Mouse (Mus musculus) liver, adult 2 months (tissue): ENCODE measurements around the gene Spon1. TPM values are rescaled to one million over a fixed set of nuclear protein-coding genes. Genes with fewer than 3 reads are reported as not detected.

Source experiments
- DNase-seq: peaks from one replicate; pipeline ENCODE4 v3.0.0-alpha.2; 2011; ENCODE audit warnings: low read depth, low spot score; ENCODE audit errors: extremely low read depth
- H3K27ac ChIP-seq: fragments of 200-500 bp; replicated peaks from 2 replicates; pipeline ENCODE4 v1.5.1; 2012; ENCODE audit warnings: low read depth, mild to moderate bottlenecking, control low read depth, inconsistent platforms, low read length; ENCODE audit not compliant: insufficient read depth
- H3K27me3 ChIP-seq: fragments of 200-500 bp; 2 replicates; pipeline ENCODE4 v1.6.1; 2012; ENCODE audit warnings: mild to moderate bottlenecking, moderate library complexity, low read length, inconsistent platforms; ENCODE audit not compliant: control insufficient read depth, insufficient read depth
- H3K36me3 ChIP-seq: fragments of 200-500 bp; 2 replicates; pipeline ENCODE4 v1.6.1; 2012; ENCODE audit warnings: low read length, inconsistent platforms; ENCODE audit not compliant: control insufficient read depth, insufficient read depth
- H3K4me1 ChIP-seq: fragments of 200-500 bp; 2 replicates; pipeline ENCODE4 v1.6.1; 2011; ENCODE audit warnings: low read length; ENCODE audit not compliant: control insufficient read depth, insufficient read depth
- H3K4me3 ChIP-seq: fragments of 200-500 bp; 2 replicates; pipeline ENCODE4 v1.5.1; 2011; ENCODE audit warnings: low read depth, mild to moderate bottlenecking, control low read depth, low read length, moderate library complexity; ENCODE audit not compliant: insufficient read depth
- H3K79me2 ChIP-seq: fragments of 200-500 bp; 2 replicates; pipeline ENCODE4 v1.6.1; 2012; ENCODE audit warnings: inconsistent platforms, mild to moderate bottlenecking, low read length, moderate library complexity; ENCODE audit not compliant: control insufficient read depth, insufficient read depth
- H3K9ac ChIP-seq: fragments of 200-500 bp; 2 replicates; pipeline ENCODE4 v1.6.1; 2012; ENCODE audit warnings: low read depth, mild to moderate bottlenecking, control low read depth, inconsistent platforms, low read length
- CTCF ChIP-seq: fragments of 200-500 bp; IDR thresholded peaks from 2 replicates; pipeline ENCODE4 v1.5.1; 2011; ENCODE audit warnings: low read depth, low read length, control low read depth
- POLR2A ChIP-seq: fragments of 200-500 bp; IDR thresholded peaks from 2 replicates; pipeline ENCODE4 v1.6.1; 2011; ENCODE audit warnings: low read length, control low read depth; ENCODE audit not compliant: insufficient read depth; ENCODE audit errors: extremely low read depth
- WGBS: fragments of 180-500 bp; shearing (Covaris S2); methylation state at CpG from one replicate; pipeline ENCODE4 v1.1.7; 2018; 5-methylcytosine and 5-hydroxymethylcytosine counted together
- polyA plus RNA-seq: library from polyadenylated mRNA; depleted of rRNA; stranded (reverse); fragments of >200 nt; gene quantifications from 2 replicates; pipeline ENCODE4 v1.2.3, GENCODE M21; 2012
- total RNA-seq: library from RNA; depleted of rRNA; stranded (reverse); fragments of >200 nt; gene quantifications from 2 replicates; pipeline ENCODE4 v1.2.3, GENCODE M21; 2014

The Spon1 gene
- total and polyA plus RNA-seq, 2 experiments: 0.22 to 0.28 TPM

DNA sequence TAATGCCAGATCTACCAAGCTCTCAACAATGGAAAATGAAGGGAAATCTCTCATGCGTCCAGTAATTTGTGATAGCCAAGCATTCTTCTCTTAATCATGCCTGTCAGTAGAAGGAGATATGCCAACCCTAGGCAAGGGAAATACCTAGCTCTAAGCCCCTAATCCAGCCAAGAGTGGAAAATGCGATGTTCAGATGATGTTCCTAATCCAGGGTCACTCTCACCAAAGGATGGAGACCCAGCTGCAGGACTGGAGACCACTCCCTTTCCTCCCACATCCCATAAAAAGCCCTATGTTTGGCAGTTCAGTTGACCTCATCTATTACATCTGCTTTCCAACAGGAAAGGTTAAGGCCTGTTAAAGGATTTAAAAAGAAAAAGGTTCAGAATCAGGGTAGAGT, 62.8 kb downstream of the Spon1 start:
- Histone ChIP-seq H3K79me2 (no peaks in the 10 kb centered on the region), H3K27me3 (no peaks in the 10 kb centered on the region), H3K36me3 (no peaks in the 10 kb centered on the region), H3K9ac (no peak overlapping the region), H3K27ac (no peak overlapping the region), H3K4me1 (no peaks in the 10 kb centered on the region), H3K4me3 (no peak overlapping the region)
- no peak for DNase-seq
- TF ChIP-seq POLR2A: no peak
- TF ChIP-seq CTCF: no peak
- 89% methylated on average over 2 of the region's 2 CpGs for WGBS

DNA sequence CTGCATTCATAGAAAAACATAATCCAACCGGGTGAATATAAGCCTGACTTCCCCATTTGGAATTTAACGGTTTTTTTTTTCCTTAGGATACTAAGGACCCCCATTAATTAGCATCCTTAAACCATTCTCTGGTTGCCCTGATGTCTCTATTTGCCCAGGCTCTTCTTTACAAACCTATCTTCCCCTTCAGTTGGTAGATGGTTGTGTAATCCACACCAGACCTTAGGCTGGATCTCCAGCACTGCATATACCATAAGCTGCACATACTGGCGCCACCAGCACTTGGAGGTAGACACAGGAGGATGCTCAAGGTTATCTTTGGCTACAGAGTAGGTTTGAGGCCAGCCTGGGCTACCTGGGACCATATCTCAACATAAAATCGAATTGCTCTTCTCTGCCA, 71.4 kb downstream of the Spon1 start:
- no peak for TF ChIP-seq POLR2A
- TF ChIP-seq CTCF: no peak
- 78% methylated on average over 4 of the region's 4 CpGs for WGBS
- H3K4me1 ChIP-seq: no peaks in the 10 kb centered on the region
- H3K79me2 ChIP-seq: no peaks in the 10 kb centered on the region
- no peak overlapping the region for H3K9ac ChIP-seq
- H3K4me3 ChIP-seq: no peak overlapping the region
- H3K27ac ChIP-seq: no peak overlapping the region
- no peaks in the 10 kb centered on the region for H3K27me3 ChIP-seq
- DNase-seq: no peak
- no peaks in the 10 kb centered on the region for H3K36me3 ChIP-seq

DNA sequence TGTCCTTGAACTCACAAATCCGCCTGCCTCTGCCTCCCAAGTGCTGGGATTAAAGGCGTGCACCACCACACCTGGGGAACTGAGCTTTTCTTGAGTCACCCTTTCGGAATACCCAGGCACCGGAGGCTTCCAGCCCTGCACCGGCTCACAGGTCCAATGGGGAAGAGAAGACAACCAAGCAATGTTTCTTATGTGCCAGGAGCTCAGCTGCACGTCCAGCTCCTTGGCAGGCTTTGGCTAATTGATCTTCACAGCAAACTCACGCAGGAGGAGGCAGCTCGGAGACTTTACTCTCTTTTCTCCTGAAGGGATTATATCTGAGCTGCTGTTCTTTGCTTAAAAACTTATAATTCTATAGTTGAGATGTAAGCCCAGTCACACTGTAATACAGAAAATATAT, 73.6 kb downstream of the Spon1 start:
- Histone ChIP-seq H3K27me3 (0 out of 2 replicates have a peak, but pooled peaks cover 3% of the 10 kb centered on the region), H3K36me3 (no peaks in the 10 kb centered on the region), H3K4me1 (no peaks in the 10 kb centered on the region), H3K9ac (no peak overlapping the region), H3K4me3 (no peak overlapping the region), H3K79me2 (no peaks in the 10 kb centered on the region), H3K27ac (no peak overlapping the region)
- no peak for DNase-seq
- WGBS: 83% methylated on average over 8 of the region's 8 CpGs
- TF ChIP-seq POLR2A (no peak), CTCF (no peak)

DNA sequence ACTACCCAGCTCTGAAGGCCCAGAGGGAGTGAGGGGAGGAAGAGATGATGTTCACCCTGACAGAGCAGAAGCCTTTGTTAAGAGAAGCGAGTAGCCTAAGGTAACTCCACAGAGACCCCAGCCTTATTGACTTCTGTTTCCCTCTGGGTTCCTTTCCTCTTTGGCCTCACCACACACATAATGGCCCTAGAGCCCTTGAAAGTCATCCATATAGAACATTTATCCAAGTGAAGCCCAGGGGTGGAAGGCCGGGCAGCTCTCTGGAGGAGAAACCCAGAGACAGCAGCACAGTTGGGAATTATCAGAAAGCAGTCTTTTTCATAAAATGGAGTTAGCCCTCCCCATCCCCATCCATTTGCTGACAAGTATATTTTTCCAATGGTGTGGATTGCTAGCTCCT, 75.7 kb downstream of the Spon1 start:
- DNase-seq: no peak
- WGBS: 94% methylated on average over 2 of the region's 2 CpGs
- TF ChIP-seq POLR2A (no peak), CTCF (no peak)

DNA sequence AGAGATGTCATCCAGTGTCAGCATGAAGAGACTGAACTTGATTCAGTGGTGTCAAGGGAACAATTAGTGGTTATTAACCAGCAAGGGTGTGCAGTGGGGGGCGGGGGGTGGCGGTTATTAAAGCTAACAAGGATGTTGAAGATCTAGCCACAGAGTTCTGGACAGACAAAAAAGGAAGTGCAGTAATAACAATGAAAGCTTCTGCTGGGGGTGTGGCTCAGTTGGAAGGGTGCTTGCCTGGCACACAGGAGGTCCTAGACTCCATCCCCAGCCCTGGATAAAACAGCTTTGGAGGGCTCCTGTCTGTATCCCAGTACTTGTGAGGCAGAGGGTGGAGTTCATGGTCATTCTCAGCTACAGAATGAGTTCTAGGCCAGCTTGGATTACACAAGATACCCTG, 77.4 kb downstream of the Spon1 start:
- H3K27me3 ChIP-seq: 0 out of 2 replicates have a peak, but pooled peaks cover 4% of the 10 kb centered on the region
- H3K9ac ChIP-seq: no peak overlapping the region
- TF ChIP-seq POLR2A (no peak), CTCF (no peak)
- H3K79me2 ChIP-seq: no peaks in the 10 kb centered on the region
- no peak overlapping the region for H3K4me3 ChIP-seq
- 92% methylated on average over 2 of the region's 2 CpGs for WGBS
- H3K36me3 ChIP-seq: no peaks in the 10 kb centered on the region
- no peak for DNase-seq
- no peaks in the 10 kb centered on the region for H3K4me1 ChIP-seq
- no peak overlapping the region for H3K27ac ChIP-seq

More for the DNA sequence above, 75.7 kb downstream of the Spon1 start:
- Histone ChIP-seq H3K36me3 (no peaks in the 10 kb centered on the region), H3K4me1 (no peaks in the 10 kb centered on the region), H3K27me3 (0 out of 2 replicates have a peak, but pooled peaks cover 3% of the 10 kb centered on the region), H3K9ac (no peak overlapping the region), H3K4me3 (no peak overlapping the region), H3K27ac (no peak overlapping the region), H3K79me2 (no peaks in the 10 kb centered on the region)

DNA sequence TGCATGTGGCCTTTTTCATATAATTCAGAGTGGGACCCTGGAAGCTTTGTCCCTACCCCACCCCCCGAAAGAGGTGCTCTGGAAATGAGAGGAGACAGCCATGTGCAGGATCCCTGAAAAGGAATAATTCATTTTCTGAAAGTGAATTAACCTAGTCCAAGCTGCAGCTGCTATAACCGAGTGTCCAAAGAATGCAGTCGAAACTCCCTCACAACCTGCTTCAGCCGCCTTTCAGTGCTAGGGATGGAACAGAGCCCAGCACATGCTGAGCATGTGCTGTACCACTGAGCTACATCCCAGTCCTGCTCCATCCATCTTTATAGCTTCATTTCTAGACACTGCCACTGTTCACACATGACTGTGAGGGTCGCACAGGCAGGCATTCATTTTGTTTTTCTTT, 79.4 kb downstream of the Spon1 start:
- DNase-seq: no peak
- H3K27me3 ChIP-seq: 0 out of 2 replicates have a peak, but pooled peaks cover 4% of the 10 kb centered on the region
- no peaks in the 10 kb centered on the region for H3K79me2 ChIP-seq
- 77% methylated on average over 5 of the region's 5 CpGs for WGBS
- no peaks in the 10 kb centered on the region for H3K4me1 ChIP-seq
- no peak overlapping the region for H3K4me3 ChIP-seq
- H3K9ac ChIP-seq: no peak overlapping the region
- H3K27ac ChIP-seq: no peak overlapping the region
- no peak for TF ChIP-seq CTCF
- TF ChIP-seq POLR2A: no peak
- H3K36me3 ChIP-seq: no peaks in the 10 kb centered on the region
